Mouse (Mus musculus): ENCODE data around the gene Cc2d2b. TPM values are rescaled to one million over a fixed set of nuclear protein-coding genes. Genes with fewer than 3 reads are reported as not detected.

The Cc2d2b gene
- total and polyA plus RNA-seq, 3 experiments, result not detected

GRCm38 (mm10) chr19:40849391-40849790 is 100.8 kb downstream of the Cc2d2b start:
- peaks cover 24 to 60% of the 10 kb centered on the region in 2 experiments for H3K36me3 ChIP-seq (replicated peaks in 1 of 2; ENCODE audit: control insufficient read depth in 1 of 2, insufficient read depth in 1 of 2, low read length in 1 of 2)
- no peak overlapping the region for H3K9ac ChIP-seq (ENCODE audit: insufficient read depth, low read depth)
- no peak overlapping the region for H3K4me2 ChIP-seq (ENCODE audit: insufficient read depth, low read depth, poor library complexity, severe bottlenecking)
- DNase-seq (ENCODE audit: extremely low read depth), result no peak
- H3K27me3 ChIP-seq (replicated peaks), result no peaks in the 10 kb centered on the region
- H3K79me2 ChIP-seq (replicated peaks; ENCODE audit: control insufficient read depth, extremely low read depth, insufficient read depth, poor library complexity, severe bottlenecking), result no peaks in the 10 kb centered on the region
- no peaks in the 10 kb centered on the region for H3K9me3 ChIP-seq (replicated peaks; ENCODE audit: low read length)
- no peak overlapping the region for H3K27ac ChIP-seq (ENCODE audit: insufficient read depth, low read depth)
- TF ChIP-seq MAX (IDR thresholded peaks at IDR 0.05; ENCODE audit: low read length) (no peak), MXI1 (IDR thresholded peaks at IDR 0.05; ENCODE audit: low read depth, low read length) (no peak), CHD2 (IDR thresholded peaks at IDR 0.05; ENCODE audit: low read length) (no peak), USF1 (IDR thresholded peaks at IDR 0.05; ENCODE audit: low read depth, low read length) (no peak), ZKSCAN1 (IDR thresholded peaks at IDR 0.05; ENCODE audit: borderline replicate concordance, low read depth, low read length) (no peak), CHD1 (IDR thresholded peaks at IDR 0.05; ENCODE audit: low read depth, low read length) (no peak), USF2 (conservative IDR thresholded peaks at IDR 0.05; ENCODE audit: low read depth, low read length) (no peak), SMC3 (IDR thresholded peaks at IDR 0.05; ENCODE audit: low read depth, low read length) (no peak), GABPA (IDR thresholded peaks at IDR 0.05; ENCODE audit: insufficient replicate concordance, low read depth, low read length) (no peak), MYC (IDR thresholded peaks at IDR 0.05; ENCODE audit: low read depth, low read length) (no peak), MAFK (IDR thresholded peaks at IDR 0.05; ENCODE audit: insufficient replicate concordance, low read length) (no peak), RCOR1 (conservative IDR thresholded peaks at IDR 0.05; ENCODE audit: low read depth, low read length) (no peak), ELF1 (IDR thresholded peaks at IDR 0.05; ENCODE audit: low read depth, low read length) (no peak), KAT2A (IDR thresholded peaks at IDR 0.05; ENCODE audit: insufficient replicate concordance, low read length) (no peak), MEF2A (IDR thresholded peaks at IDR 0.05; ENCODE audit: borderline replicate concordance, low read depth, low read length) (no peak), ZMIZ1 (IDR thresholded peaks at IDR 0.05; ENCODE audit: low read depth, low read length) (no peak), POLR2AphosphoS2 (IDR thresholded peaks at IDR 0.05; ENCODE audit: low read depth, low read length) (no peak), ZNF384 (IDR thresholded peaks at IDR 0.05; ENCODE audit: low read depth, low read length) (no peak), TBP (conservative IDR thresholded peaks at IDR 0.05; ENCODE audit: low read depth, low read length) (no peak), JUND (conservative IDR thresholded peaks at IDR 0.05; ENCODE audit: low read depth, low read length) (no peak)
- in situ Hi-C loops (cut with MboI; ENCODE audit: low pct_ligation_motif_present, low pct_unique_long_range_greater_than_20kb, low sequenced_read_pairs), result no loop called here
- H3K4me3 ChIP-seq (replicated peaks in 1 of 3; ENCODE audit: low read depth in 2 of 3, low read length in 2 of 3, poor library complexity in 1 of 3), result no peak overlapping the region
- H3K4me1 ChIP-seq (ENCODE audit: control insufficient read depth in 1 of 2, insufficient read depth in 2 of 2), result peaks cover 0 to 4% of the 10 kb centered on the region in 2 experiments; a peak in 1 of 4 replicates
- dilution Hi-C loops (cut with MboI; ENCODE audit: extremely low pct_ligation_motif_present, extremely low pct_unique_long_range_greater_than_20kb, low sequenced_read_pairs), result no loop called here

- Histone ChIP-seq H3K4me1 (ENCODE audit: control insufficient read depth in 1 of 2, insufficient read depth in 2 of 2) (0 out of 4 replicates have a peak, but pooled peaks cover 0 to 2% of the 10 kb centered on the region in 2 experiments), H3K27me3 (replicated peaks) (no peaks in the 10 kb centered on the region), H3K79me2 (replicated peaks; ENCODE audit: control insufficient read depth, extremely low read depth, insufficient read depth, poor library complexity, severe bottlenecking) (no peaks in the 10 kb centered on the region), H3K9ac (ENCODE audit: insufficient read depth, low read depth) (no peak overlapping the region), H3K4me3 (replicated peaks in 1 of 3; ENCODE audit: low read depth in 2 of 3, low read length in 2 of 3, poor library complexity in 1 of 3) (no peak overlapping the region), H3K36me3 (replicated peaks in 1 of 2; ENCODE audit: control insufficient read depth in 1 of 2, insufficient read depth in 1 of 2, low read length in 1 of 2) (no peaks in the 10 kb centered on the region), H3K27ac (ENCODE audit: insufficient read depth, low read depth) (no peak overlapping the region), H3K4me2 (ENCODE audit: insufficient read depth, low read depth, poor library complexity, severe bottlenecking) (no peak overlapping the region), H3K9me3 (replicated peaks; ENCODE audit: low read length) (peaks cover 6% of the 10 kb centered on the region)
- in situ Hi-C loops (cut with MboI; ENCODE audit: low pct_ligation_motif_present, low pct_unique_long_range_greater_than_20kb, low sequenced_read_pairs) (no loop called here), dilution Hi-C loops (cut with MboI; ENCODE audit: extremely low pct_ligation_motif_present, extremely low pct_unique_long_range_greater_than_20kb, low sequenced_read_pairs) (no loop called here)
- DNase-seq (ENCODE audit: extremely low read depth), result no peak
- TF ChIP-seq MXI1 (IDR thresholded peaks at IDR 0.05; ENCODE audit: low read depth, low read length) (no peak), CHD2 (IDR thresholded peaks at IDR 0.05; ENCODE audit: low read length) (no peak), ZMIZ1 (IDR thresholded peaks at IDR 0.05; ENCODE audit: low read depth, low read length) (no peak), RCOR1 (conservative IDR thresholded peaks at IDR 0.05; ENCODE audit: low read depth, low read length) (no peak), UBTF (IDR thresholded peaks at IDR 0.05; ENCODE audit: low read depth, low read length) (no peak)
These were observed 111.0 kb downstream of the Cc2d2b start for GRCm38 (mm10) chr19:40859555-40859954.
